Comparison of ENCODE assay signal across 18 mouse cellular contexts in genomic region chr9:40885669-40886068, GRCm38 (mm10). TPM values are rescaled to one million over a fixed set of nuclear protein-coding genes. Genes with fewer than 3 reads are reported as not detected.
"Had no signal": no experiment of that assay in that cellular context is flagged by ENCODE, and none has a peak within 500 bp of the region (broad histone marks: within the 10 kb centered on the region; RNA-seq: fewer than 3 reads in every experiment).

No protein-coding gene starts in this region.

- DNase-seq: kidney, adult 8-10 months; kidney, postnatal 25 days; lung, embryonic 14.5 days; lung, postnatal 10 days; lung, postnatal 4 days; retina, postnatal 1 day; right cerebral cortex, postnatal 4 days; spleen, adult 18-20 months; thymus, adult 18-20 months; thymus, postnatal 14 days had no signal

- H3K36me3 ChIP-seq: limb, embryonic 10.5 days; liver, embryonic 12.5 days; neural tube, embryonic 12.5 days had no signal

- H3K4me2 ChIP-seq: liver, embryonic 12.5 days; lung, embryonic 14.5 days; neural tube, embryonic 12.5 days had no signal

- H3K4me1 ChIP-seq: limb, embryonic 10.5 days; liver, embryonic 12.5 days; neural tube, embryonic 12.5 days had no signal

- H3K9ac ChIP-seq: liver, embryonic 12.5 days; lung, embryonic 14.5 days; neural tube, embryonic 12.5 days had no signal

- ATAC-seq: intestine, postnatal 0 days; liver, embryonic 12.5 days had no signal

- H3K27ac ChIP-seq: left cerebral cortex, adult 2 months; limb, embryonic 10.5 days; liver, embryonic 12.5 days; neural tube, embryonic 12.5 days had no signal

- H3K4me3 ChIP-seq: left cerebral cortex, adult 2 months; limb, embryonic 10.5 days; liver, embryonic 12.5 days; myocyte; neural tube, embryonic 12.5 days had no signal

- H3K9me3 ChIP-seq: limb, embryonic 10.5 days; liver, embryonic 12.5 days; neural tube, embryonic 12.5 days had no signal

RNA-seq across cellular contexts. Expression of gene Bsx, which starts 11.7 kb away (rescaled TPM):
- polyA plus RNA-seq: intestine, postnatal 0 days; kidney, embryonic 16.5 days; limb, embryonic 10.5 days; liver, embryonic 12.5 days; liver, embryonic 16.5 days; lung, embryonic 14.5 days; myocyte; neural tube, embryonic 12.5 days had no signal
